Mouse (Mus musculus): ENCODE data around the gene Calm3. TPM values are rescaled to one million over a fixed set of nuclear protein-coding genes. Genes with fewer than 3 reads are reported as not detected.
"Not testable (repeated sequence)": the region's sequence is repeated elsewhere in the genome, so short reads cannot be mapped to it uniquely, and the experiment has no call there.

Calm3 gene
- 308 and 333 TPM in 2 replicates for polyA plus RNA-seq (2015; fragmentation: Nextera tagmentation; extraction: Ambion mirVana)

DNA sequence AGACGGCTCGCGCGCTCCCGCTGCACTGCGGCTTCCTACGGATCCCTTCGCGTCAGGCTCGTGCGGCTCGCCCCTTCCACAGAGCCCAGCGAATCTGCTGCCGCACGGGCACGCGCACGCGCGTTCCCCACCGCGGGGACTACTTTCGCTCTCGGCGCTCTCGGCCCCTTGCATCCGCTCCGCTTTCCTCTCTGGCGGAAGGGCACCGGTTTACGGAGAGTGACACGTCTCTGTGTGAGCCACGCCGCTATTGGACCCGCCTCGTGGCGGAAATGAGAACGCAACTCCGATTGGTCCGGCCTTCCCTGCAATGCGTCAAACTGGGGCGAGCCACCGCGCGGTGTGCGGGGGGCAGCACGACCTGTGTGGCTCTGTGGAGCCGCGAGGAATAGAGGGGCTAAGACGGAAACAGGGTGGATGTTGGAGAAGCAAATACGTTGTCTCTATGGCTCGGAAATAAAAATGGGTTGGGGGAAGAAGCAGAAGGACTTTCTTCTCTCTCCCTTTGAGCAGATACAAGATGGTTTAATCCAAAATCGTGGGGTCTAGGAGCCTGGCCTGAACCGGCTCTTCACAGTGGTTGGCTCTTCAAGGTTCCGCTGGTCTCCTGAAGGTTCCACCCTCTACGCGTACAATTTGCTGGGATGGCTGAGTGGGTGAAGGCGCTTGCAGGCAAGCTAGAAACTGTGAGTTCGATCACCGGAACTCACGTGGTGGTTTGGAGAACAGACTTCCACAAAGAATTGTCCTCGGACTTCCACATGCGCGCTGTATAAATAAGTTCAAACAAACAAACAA is at the start of gene Calm3:
Gene Calm3, minus strand, starts transcription at position 78 of the 798 bp plus-strand sequence.
- Histone ChIP-seq H3K9me3 (ENCODE audit: control insufficient read depth, low read length) (no peaks in the 10 kb centered on the region), H3K4me3 (replicated peaks; ENCODE audit: low read length) (peak within 1 kb of the TSS; percentile 89), H3K27me3 (replicated peaks; ENCODE audit: control insufficient read depth, insufficient read depth, low read length) (no peaks in the 10 kb centered on the region), H3K27ac (ENCODE audit: low read length) (peak within 1 kb of the TSS; percentile 100), H3K9ac (replicated peaks; ENCODE audit: low read depth, low read length) (peak within 1 kb of the TSS; percentile 99), H3K4me2 (ENCODE audit: low read length) (peak within 1 kb of the TSS; percentile 91), H3K36me3 (ENCODE audit: control insufficient read depth, insufficient read depth) (no peaks in the 10 kb centered on the region), H3K4me1 (replicated peaks; ENCODE audit: control insufficient read depth, insufficient read depth, low read length) (peaks cover 39% of the 10 kb centered on the region)
- ATAC-seq = peak; percentile 91
- 2% methylated on average over 63 of the region's 64 CpGs for WGBS

DNA sequence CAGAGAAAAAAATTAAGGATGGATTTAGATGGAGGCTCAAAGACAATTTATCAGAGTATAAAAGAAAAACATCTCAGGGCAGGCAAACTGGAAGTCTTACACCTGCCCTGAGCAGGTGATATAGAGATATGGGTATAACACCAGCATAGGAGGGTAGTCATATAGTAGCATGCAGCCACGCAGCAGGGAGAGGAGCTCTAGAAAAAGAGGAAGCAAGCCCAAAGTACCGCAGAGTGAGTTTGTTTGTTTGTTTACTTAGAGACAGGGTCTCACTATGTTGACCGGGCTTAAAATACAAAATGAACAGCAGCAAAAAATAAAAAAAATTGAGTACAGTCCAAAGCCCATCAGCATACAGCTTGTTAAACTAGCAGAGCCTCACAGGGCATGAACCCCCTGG is 47.2 kb upstream of the Calm3 start:
- ATAC-seq = no peak
- Histone ChIP-seq H3K9ac (replicated peaks; ENCODE audit: low read depth, low read length) (no peak overlapping the region), H3K27me3 (replicated peaks; ENCODE audit: control insufficient read depth, insufficient read depth, low read length) (no peaks in the 10 kb centered on the region), H3K27ac (ENCODE audit: low read length) (no peak overlapping the region), H3K4me1 (replicated peaks; ENCODE audit: control insufficient read depth, insufficient read depth, low read length) (no peaks in the 10 kb centered on the region), H3K4me2 (ENCODE audit: low read length) (no peak overlapping the region), H3K9me3 (ENCODE audit: control insufficient read depth, low read length) (no peaks in the 10 kb centered on the region), H3K36me3 (ENCODE audit: control insufficient read depth, insufficient read depth) (no peaks in the 10 kb centered on the region), H3K4me3 (replicated peaks; ENCODE audit: low read length) (no peak overlapping the region)
- 86% methylated on average over 3 of the region's 3 CpGs for WGBS

DNA sequence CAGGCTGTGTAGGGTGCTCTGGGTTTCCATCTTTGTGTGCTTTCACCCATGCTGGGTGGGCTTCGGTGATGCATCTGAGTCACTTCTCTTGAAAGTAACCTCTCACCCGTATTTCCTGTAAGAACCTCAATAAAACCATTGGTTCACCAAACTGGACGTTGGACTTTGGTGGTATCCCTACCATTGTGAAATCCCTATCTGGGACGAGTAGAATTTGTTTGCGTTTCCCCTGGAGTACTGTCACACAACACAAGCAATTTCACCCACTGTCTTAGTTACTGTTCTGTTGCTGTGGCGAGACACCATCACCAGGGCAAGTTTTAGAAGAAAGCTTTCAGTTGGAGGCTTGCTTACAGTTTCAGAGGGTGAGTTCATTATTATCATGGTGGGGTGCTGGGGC is 44.5 kb upstream of the Calm3 start:
- WGBS = 88% methylated on average over 6 of the region's 6 CpGs
- no peak overlapping the region for H3K4me3 ChIP-seq (replicated peaks; ENCODE audit: low read length)
- no peaks in the 10 kb centered on the region for H3K4me1 ChIP-seq (replicated peaks; ENCODE audit: control insufficient read depth, insufficient read depth, low read length)
- no peak overlapping the region for H3K4me2 ChIP-seq (ENCODE audit: low read length)
- H3K9me3 ChIP-seq (ENCODE audit: control insufficient read depth, low read length) = no peaks in the 10 kb centered on the region
- H3K9ac ChIP-seq (replicated peaks; ENCODE audit: low read depth, low read length) = no peak overlapping the region
- H3K36me3 ChIP-seq (ENCODE audit: control insufficient read depth, insufficient read depth) = no peaks in the 10 kb centered on the region
- no peak overlapping the region for H3K27ac ChIP-seq (ENCODE audit: low read length)
- ATAC-seq = no peak
- no peaks in the 10 kb centered on the region for H3K27me3 ChIP-seq (replicated peaks; ENCODE audit: control insufficient read depth, insufficient read depth, low read length)

DNA sequence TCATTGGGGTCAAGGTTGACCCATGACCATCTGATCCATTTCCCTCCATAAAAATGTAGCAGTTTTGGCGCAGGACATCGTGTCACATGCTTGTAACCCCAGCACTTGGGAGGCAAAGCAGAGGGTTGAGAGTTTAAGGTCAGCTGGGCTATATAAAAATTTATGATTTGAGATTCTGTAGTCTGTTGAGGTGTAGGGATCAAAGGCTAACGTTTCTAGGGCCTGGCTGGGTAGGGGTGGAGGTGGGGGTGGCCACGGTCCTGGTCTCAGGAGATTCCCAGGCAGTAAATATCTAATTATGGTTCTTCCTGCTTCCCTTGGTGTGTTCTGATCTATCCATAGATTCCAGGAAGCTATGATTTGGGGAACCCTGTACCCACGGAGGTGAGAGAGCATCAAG is 37.8 kb upstream of the Calm3 start:
- H3K4me1 ChIP-seq (replicated peaks; ENCODE audit: control insufficient read depth, insufficient read depth, low read length) = peaks cover 48% of the 10 kb centered on the region

DNA sequence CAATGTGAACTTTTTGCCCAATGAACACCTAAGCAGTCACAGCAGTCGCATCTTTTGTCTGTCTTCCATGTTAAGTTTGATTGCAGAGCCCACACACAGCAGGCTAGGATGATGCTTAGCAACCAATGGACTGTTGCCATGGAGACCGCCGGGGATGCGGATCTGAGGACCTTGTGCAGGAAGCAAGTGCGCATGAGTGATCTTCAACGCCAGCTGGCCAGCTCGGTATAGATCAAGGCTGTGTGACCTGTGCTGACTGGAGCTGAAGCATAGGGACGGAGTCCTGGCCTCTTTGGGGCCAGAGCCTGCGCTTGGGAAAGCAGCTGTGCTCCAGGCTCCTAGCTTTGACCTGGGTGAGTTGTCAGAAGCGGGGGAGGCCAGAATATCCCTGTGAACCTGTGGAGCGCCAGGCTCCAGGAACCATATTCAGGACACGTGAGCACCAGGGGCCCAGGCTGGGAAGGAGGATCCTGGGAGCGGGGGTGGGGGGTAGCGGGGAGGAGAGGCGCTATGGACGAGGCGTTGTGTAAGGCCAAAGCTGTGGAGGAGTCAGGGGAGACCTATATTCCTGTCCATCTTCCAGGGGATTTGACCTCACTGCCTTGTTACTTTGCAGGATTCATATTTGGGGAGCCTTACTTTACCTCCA is 35.7 kb upstream of the Calm3 start, which contains the start of gene Pnmal1:
Gene Pnmal1, plus strand, starts transcription at position 141 of the 649 bp plus-strand sequence.
- WGBS = 4% methylated on average over 17 of the region's 17 CpGs
- H3K9ac ChIP-seq (replicated peaks; ENCODE audit: low read depth, low read length) = peak within 1 kb of the TSS; percentile 60
- peaks cover 53% of the 10 kb centered on the region for H3K4me1 ChIP-seq (replicated peaks; ENCODE audit: control insufficient read depth, insufficient read depth, low read length)

More for the DNA sequence above, 37.8 kb upstream of the Calm3 start:
- H3K9me3 ChIP-seq (ENCODE audit: control insufficient read depth, low read length) = no peaks in the 10 kb centered on the region
- no peak overlapping the region for H3K27ac ChIP-seq (ENCODE audit: low read length)
- no peak overlapping the region for H3K4me3 ChIP-seq (replicated peaks; ENCODE audit: low read length)
- no peak for ATAC-seq
- H3K9ac ChIP-seq (replicated peaks; ENCODE audit: low read depth, low read length) = no peak overlapping the region
- H3K4me2 ChIP-seq (ENCODE audit: low read length) = peak overlapping the region; percentile 1; the same call in 1 of the 2 replicates
- H3K27me3 ChIP-seq (replicated peaks; ENCODE audit: control insufficient read depth, insufficient read depth, low read length) = no peaks in the 10 kb centered on the region
- WGBS = 81% methylated on average over 5 of the region's 5 CpGs
- no peaks in the 10 kb centered on the region for H3K36me3 ChIP-seq (ENCODE audit: control insufficient read depth, insufficient read depth)

DNA sequence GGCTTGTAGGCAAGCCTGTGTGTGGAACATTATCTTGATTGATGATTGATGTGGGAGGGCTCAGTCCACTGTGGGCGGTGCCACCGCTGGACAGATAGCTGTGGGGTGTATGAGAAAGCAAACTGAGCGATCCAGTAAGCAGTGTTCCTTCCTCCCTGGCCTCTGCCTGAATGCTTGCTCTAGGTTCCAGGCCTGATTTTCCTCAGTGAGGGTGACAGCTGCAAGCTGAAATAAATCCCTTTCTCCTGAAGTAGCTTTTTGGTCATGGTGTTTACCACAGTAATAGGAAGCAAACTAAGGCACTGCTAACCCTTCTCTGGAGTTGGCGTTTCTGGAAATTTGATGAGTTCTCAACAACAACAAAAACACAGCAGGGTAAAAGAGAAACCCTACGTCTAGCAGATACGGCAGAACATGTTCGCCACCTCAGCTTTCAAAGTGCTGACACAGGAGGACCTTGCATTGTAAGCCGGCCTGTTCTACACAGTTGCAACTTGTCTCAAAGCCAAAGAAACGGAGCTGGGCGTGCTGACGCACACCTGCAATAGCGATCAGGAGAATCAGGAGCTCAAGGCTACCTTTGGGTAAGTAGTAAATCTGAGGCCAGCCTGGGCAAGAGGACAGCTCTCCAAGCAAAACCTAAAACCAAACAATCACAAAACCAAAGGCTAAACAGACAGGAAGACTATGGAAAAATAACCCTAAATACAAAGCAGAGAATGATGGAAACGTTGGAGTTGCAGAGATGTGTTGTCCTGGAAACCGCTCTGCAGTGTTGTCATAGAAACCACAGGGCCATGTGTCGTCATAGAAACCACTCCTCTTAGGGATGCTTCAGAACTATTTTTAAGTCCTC is 32.7 kb upstream of the Calm3 start:
- no peaks in the 10 kb centered on the region for H3K36me3 ChIP-seq (ENCODE audit: control insufficient read depth, insufficient read depth)
- H3K27ac ChIP-seq (ENCODE audit: low read length) = peak overlapping the region; percentile 95
- H3K4me1 ChIP-seq (replicated peaks; ENCODE audit: control insufficient read depth, insufficient read depth, low read length) = peaks cover 49% of the 10 kb centered on the region
- H3K4me2 ChIP-seq (ENCODE audit: low read length) = peak overlapping the region; percentile 47
- peak; percentile 77 for ATAC-seq
- WGBS = 27% methylated on average over 15 of the region's 15 CpGs
- H3K27me3 ChIP-seq (replicated peaks; ENCODE audit: control insufficient read depth, insufficient read depth, low read length) = no peaks in the 10 kb centered on the region
- 0 out of 2 replicates have a peak overlapping the region, but pooled peaks have one; percentile 25 for H3K9ac ChIP-seq (replicated peaks; ENCODE audit: low read depth, low read length)
- no peak overlapping the region for H3K4me3 ChIP-seq (replicated peaks; ENCODE audit: low read length)
- no peaks in the 10 kb centered on the region for H3K9me3 ChIP-seq (ENCODE audit: control insufficient read depth, low read length)

More for the DNA sequence above, 35.7 kb upstream of the Calm3 start, which contains the start of gene Pnmal1:
- Histone ChIP-seq H3K36me3 (ENCODE audit: control insufficient read depth, insufficient read depth) (no peaks in the 10 kb centered on the region), H3K9me3 (ENCODE audit: control insufficient read depth, low read length) (no peaks in the 10 kb centered on the region), H3K4me2 (ENCODE audit: low read length) (peak within 1 kb of the TSS; percentile 67), H3K27me3 (replicated peaks; ENCODE audit: control insufficient read depth, insufficient read depth, low read length) (no peaks in the 10 kb centered on the region), H3K27ac (ENCODE audit: low read length) (peak within 1 kb of the TSS; percentile 90), H3K4me3 (replicated peaks; ENCODE audit: low read length) (peak within 1 kb of the TSS; percentile 47)
- peak; percentile 90 for ATAC-seq

DNA sequence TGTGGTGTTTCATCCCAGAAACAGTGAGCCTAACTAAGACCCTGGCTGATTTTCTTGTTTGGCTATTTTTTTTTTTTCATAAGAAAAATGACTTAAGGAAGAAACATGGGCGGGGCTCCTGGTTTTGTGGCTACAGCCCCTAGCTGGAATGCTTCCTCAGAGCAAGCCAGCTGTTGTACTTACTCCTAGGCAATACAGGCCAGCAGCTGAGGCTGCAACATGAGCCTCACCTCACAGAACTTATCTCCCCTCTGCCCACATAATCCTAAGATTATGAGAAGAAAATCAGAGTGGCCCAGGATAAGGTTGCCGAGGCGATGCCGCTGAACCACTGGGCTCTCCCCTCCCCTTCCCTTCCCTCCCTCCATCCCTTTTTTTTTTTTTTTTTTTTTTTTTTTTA is 31.8 kb upstream of the Calm3 start:
- Histone ChIP-seq H3K9ac (replicated peaks; ENCODE audit: low read depth, low read length) (no peak overlapping the region), H3K27me3 (replicated peaks; ENCODE audit: control insufficient read depth, insufficient read depth, low read length) (no peaks in the 10 kb centered on the region), H3K4me2 (ENCODE audit: low read length) (no peak overlapping the region), H3K36me3 (ENCODE audit: control insufficient read depth, insufficient read depth) (no peaks in the 10 kb centered on the region), H3K4me3 (replicated peaks; ENCODE audit: low read length) (no peak overlapping the region), H3K4me1 (replicated peaks; ENCODE audit: control insufficient read depth, insufficient read depth, low read length) (peaks cover 40% of the 10 kb centered on the region), H3K9me3 (ENCODE audit: control insufficient read depth, low read length) (no peaks in the 10 kb centered on the region), H3K27ac (ENCODE audit: low read length) (no peak overlapping the region; the same call in 1 of the 2 replicates)
- no peak for ATAC-seq
- WGBS = 92% methylated on average over 4 of the region's 4 CpGs

DNA sequence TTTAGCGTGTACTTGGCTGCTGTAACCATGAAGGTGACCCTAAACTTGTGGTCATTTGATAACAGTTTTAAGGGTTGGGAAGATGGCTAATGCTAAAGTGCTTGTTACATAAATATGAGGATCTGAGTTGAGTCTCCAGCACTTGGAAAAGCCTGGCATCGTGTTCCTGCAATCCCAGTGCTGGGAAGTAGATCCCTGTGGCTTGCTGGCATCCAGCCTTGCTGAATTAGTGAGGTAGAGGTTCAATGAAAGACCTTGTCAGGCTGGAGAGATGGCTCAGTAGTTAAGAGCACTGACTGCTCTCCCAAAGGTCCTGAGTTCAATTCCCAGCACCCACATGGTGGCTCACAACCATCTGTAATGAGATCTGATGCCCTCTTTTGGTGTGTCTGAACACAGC is 29.9 kb upstream of the Calm3 start:
- not testable (repeated sequence) for H3K9me3 ChIP-seq (ENCODE audit: control insufficient read depth, low read length); ATAC-seq; H3K4me3 ChIP-seq (replicated peaks; ENCODE audit: low read length); H3K9ac ChIP-seq (replicated peaks; ENCODE audit: low read depth, low read length); H3K4me2 ChIP-seq (ENCODE audit: low read length); H3K36me3 ChIP-seq (ENCODE audit: control insufficient read depth, insufficient read depth); H3K27ac ChIP-seq (ENCODE audit: low read length); H3K27me3 ChIP-seq (replicated peaks; ENCODE audit: control insufficient read depth, insufficient read depth, low read length)
- H3K4me1 ChIP-seq (replicated peaks; ENCODE audit: control insufficient read depth, insufficient read depth, low read length) = peaks cover 40% of the 10 kb centered on the region
- WGBS = 63% methylated on average over 2 of the region's 2 CpGs
